Mouse (Mus musculus) layer of hippocampus, adult 11-12 months (tissue): ENCODE data around the gene Ano4.

Experiments used
- DNase-seq: peaks from one replicate; pipeline ENCODE4 v3.0.0; 2022; ENCODE audit warnings: low spot score

The Ano4 gene

GRCm38 (mm10) chr10:89280402-89280801 lies 64.2 kb downstream of the Ano4 start:
- no peak for DNase-seq

DNA sequence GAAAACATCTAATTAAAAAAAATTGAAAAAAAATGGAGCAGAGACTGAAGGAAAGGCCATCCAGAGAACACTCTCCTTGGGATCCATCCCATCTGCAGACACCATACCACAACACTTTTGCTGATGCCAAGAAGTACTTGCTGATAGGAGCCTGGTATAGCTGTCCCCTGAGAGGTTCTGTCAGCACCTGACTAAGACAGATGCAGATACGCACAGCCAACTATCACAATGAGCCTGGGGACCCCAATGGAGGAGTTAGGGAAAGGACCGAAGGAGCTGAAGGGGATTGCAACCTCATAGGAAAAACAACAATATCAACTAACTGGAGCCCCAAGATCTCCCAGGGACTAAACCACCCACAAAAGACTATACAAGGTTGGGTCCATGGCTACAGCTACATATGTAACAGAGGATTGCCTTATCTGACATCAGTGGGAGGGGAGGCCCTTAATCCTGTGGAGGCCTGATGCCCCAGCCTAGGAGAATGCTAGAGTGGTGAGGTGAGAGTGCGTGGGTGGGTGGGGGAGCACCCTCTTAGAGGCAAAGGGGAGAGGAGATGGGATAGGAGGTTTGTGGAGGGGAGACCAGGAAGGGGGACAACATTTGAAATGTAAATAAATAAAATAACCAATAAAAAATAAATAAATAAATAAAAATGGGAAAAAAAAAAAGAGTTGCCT lies 71.4 kb downstream of the Ano4 start:
- DNase-seq, result no peak

DNA sequence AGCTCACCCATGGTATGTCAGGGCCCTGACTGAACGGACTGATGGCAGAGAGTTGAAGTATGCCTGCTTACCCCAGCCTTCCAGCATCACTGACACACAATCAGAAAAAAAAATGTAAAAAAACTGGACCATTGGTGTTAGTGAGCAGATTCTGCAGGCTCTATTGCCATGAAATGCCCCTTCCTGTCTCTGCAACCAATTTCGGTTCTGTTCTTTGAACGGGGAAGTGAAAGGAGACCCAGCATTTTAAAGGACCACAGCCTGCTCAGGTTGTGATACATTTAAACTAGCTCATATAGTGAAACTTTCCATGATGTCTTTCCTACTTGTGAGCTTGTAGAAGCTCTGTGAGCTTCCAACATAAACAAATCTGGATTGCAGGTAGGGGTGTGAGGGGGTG lies 77.2 kb downstream of the Ano4 start:
- DNase-seq, result no peak

DNA sequence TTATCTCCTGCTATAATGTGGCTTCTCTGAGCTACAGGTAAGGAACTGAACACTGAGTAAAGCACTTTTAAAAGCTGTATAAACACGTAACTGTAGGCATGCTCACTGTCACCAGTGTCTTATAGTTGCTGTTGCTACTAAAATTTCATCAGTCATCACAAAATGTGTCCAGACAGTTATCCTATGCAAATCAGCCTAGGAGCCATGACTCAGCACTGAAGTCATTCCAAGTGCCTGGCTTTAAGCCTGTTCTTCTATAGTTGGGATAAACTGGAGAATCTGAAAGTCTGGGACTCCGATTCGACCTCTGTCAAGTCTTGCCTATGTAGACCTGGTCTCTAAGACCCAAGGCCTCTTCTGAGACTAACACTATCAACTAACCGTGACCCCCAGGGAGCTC lies 81.2 kb downstream of the Ano4 start:
- DNase-seq, result no peak

- peak; percentile 52 for DNase-seq
These were observed 86.8 kb downstream of the Ano4 start for GRCm38 (mm10) chr10:89257457-89258381.

GRCm38 (mm10) chr10:89256762-89257456 lies 87.7 kb downstream of the Ano4 start:
- DNase-seq, result peak; percentile 43

DNA sequence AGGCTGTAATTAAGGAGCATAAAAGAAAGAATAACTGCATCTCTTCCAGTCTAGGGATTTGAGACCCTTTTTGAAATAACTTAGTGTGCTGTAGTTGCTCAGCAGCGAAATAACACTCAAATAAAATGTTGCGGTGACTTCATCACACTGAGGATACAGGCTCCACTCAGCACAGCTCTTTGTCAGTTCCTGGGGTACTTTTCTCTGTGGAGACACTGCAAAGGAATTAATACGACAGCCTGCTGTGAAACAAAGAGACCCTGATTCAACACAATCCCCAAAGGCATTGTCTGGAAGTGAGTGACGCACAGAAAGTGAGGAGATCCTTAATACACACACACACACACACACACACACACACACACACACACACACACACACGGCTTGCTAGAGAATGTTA lies 89.8 kb downstream of the Ano4 start:
- DNase-seq, result no peak

GRCm38 (mm10) chr10:89253799-89254198 lies 90.8 kb downstream of the Ano4 start:
- no peak for DNase-seq

GRCm38 (mm10) chr10:89252636-89253035 lies 91.9 kb downstream of the Ano4 start:
- DNase-seq, result peak; percentile 36

DNA sequence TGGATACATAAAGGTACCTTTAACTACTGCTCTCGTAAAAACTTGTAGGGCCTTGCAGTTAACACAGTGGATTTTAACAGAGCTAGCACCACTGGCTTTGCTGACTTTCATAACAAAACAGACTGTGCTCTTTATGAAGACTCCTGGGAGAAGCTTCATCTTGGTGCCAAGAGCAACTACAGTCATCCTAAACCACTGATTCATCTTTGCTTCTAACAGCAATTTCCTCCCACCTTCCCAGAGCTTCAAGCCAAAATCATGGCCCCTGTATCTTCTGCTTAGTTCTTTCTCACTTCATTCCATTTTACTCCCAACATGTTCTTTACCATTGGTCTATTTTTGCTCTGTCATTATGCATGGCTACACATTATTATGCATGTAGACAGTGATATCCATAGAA lies 100.8 kb downstream of the Ano4 start:
- no peak for DNase-seq

DNA sequence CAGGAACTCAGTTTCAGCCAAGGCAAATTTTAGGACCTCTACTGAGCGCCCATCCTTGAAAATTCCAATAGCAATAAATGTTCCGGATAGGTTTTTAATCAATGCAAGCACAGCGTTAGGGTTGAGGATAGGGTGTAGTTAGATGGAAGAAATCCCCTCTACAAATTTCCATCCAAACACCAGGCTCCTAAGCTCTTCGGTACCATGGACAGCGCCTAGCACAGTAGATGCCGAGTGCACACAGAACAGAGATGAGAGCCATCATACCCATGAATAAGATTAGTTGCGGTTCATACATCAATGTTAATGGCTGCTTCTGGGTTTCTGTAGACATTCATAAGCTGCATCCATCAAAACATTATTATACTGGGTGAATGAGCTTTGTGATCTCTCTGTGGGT lies 120.0 kb downstream of the Ano4 start:
- no peak for DNase-seq

GRCm38 (mm10) chr10:89222284-89222989 lies 122.1 kb downstream of the Ano4 start:
- no peak for DNase-seq

GRCm38 (mm10) chr10:89216078-89216477 lies 128.5 kb downstream of the Ano4 start:
- DNase-seq, result no peak

- DNase-seq, result peak; percentile 60
These were observed 138.7 kb downstream of the Ano4 start for GRCm38 (mm10) chr10:89205858-89206257.

- DNase-seq, result no peak
These were observed 148.1 kb downstream of the Ano4 start for GRCm38 (mm10) chr10:89196444-89196843.

DNA sequence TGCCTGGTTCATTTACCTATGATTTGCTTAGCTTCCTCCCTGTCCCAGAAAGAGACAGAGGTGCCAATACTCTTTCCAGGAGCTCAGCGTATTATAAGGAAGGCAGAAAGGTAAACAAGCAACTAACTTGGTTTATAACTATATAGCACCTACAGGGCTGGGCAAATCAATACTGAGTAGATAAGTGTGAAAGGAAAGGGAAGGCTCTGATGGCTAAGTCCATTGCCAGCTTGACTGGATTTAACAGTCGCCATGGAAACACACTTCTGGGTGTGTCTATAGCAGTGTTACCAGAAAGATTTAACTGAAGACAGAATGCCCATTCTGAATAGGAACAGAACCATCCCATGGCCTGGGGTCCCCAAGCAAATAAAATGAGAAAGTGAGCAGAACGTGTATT lies 149.5 kb downstream of the Ano4 start:
- DNase-seq, result no peak

DNA sequence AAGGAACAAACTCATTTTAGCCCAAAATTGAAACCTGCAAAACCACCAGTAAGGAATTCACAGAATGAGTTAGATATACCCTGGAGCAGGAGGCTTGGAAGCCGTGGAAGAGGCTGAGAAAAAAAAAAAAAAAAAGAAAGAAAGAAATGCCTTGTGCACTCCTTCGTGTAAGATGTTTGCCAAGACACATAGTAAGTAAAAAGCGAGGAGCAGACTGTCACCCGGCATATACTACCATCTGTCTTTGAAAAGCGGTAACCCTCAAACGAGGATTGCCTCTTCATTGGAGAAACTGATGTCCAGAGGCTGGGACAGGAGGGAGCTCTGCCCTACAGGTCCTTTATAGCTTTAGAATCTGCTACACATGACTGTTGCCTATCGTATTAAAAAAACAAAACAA lies 150.1 kb downstream of the Ano4 start:
- no peak for DNase-seq

DNA sequence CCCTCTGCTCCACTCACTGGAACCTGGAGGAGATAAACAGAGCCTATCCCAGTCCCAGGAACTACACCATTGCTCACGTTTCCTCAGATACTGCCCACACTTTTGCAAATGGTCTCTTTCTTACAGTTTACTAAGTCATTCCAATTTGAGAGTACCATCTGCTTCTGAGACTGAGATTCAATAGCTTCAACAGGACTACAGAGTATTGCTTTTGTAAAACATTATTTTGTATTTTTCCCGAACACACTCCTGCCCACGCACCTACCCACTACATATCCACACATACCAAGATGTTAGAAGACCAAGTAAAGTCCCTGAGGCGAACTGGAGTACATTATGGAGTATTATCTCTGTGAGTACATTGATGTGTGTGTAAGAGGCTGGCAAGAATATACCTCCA lies 166.6 kb downstream of the Ano4 start:
- DNase-seq, result peak; percentile 18

- DNase-seq, result no peak
These were observed 180.0 kb downstream of the Ano4 start for GRCm38 (mm10) chr10:89164533-89164932.

GRCm38 (mm10) chr10:89155502-89155901 lies 189.1 kb downstream of the Ano4 start:
- DNase-seq, result no peak

GRCm38 (mm10) chr10:89154797-89155465 lies 189.6 kb downstream of the Ano4 start:
- DNase-seq, result peak; percentile 11

DNA sequence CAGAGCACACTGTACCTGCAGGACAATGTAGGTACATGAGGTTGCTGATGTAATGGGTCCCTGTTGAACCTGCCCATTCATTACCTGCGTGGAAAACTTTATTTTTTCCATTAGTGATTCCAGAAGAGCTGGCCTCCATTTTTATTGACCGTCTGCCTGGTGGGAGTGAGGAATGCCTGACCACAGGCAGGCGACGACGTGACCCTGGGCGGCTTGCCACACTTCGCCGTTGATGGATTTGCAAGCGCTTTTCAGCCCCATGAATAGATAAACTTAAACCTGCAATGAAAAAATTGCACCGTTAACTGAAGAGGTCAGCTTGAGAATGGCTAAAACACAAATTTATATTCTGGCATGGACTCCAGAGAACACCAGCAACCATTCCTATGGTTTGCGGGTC lies 195.4 kb downstream of the Ano4 start:
- DNase-seq, result no peak
